Mouse (Mus musculus) olfactory bulb, adult 2 months (tissue): Measurements from ENCODE around the gene Btg3.

Source experiments
- CTCF ChIP-seq: fragments of 200-500 bp; IDR thresholded peaks from 2 replicates; pipeline ENCODE4 v1.5.1; 2012; ENCODE audit warnings: low read depth, mild to moderate bottlenecking, low read length, moderate library complexity; ENCODE audit not compliant: insufficient read depth
- POLR2A ChIP-seq: fragments of 200-500 bp; IDR thresholded peaks from 2 replicates; pipeline ENCODE4 v1.6.1; 2012; ENCODE audit warnings: mild to moderate bottlenecking, low read depth, low read length, moderate library complexity; ENCODE audit not compliant: insufficient read depth

GRCm38 (mm10) chr16:78406657-78407056 lies 29.7 kb upstream of the Btg3 start:
- TF ChIP-seq CTCF = no peak
- TF ChIP-seq POLR2A = no peak
